Mouse (Mus musculus): Measurements from ENCODE around the gene Ndufb5.
"Not testable (repeated sequence)": the region's sequence is repeated elsewhere in the genome, so short reads cannot be mapped to it uniquely, and the experiment has no call there.

The Ndufb5 gene

DNA sequence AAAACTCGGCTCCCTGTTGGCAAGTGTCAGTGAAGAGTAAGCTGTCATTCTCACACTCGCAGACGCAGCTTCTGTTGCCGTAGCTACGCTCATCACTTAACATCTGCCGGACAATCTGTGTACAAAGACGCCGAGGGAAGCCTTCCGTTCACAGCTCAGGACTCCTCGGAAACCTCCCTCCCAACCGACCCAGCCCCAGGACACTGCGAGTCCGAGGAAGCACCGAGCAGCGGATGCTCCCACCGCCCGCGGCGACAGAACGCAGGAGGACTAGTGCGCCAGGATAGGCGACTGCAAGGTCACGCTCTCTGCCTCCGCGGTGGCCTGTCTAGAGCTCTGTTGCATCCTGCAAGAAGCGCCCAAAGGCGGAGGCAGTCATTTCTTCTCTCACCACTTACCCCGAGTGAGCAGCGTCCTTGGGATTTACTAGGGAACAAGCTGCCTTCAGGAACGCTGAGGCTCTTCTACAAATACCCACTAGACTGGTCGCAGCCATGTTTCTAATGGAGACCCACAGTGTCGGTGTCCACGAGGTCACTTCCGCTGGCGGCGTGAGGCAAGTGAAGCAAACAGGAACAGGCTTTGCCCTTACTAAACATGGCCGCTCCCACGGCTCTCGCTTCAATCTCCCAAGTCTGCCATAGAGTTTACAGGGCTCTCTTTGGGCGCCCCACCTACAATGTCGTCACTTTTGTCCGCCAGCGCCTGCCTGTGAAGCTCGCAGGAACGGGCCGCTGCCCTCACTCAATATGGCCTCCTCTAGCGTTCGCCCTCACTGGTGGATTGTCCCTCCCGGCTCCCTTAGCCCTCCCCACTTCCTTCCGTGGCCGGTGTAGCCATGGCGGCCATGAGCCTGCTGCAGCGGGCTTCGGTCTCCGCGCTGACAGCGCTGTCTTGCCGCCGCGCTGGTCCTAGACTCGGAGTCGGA, at the start of gene Ndufb5:
Ndufb5 (plus strand) TSS at position 747 of the 928 bp plus-strand sequence.
- DNase-seq = peak; percentile 98 to 99

DNA sequence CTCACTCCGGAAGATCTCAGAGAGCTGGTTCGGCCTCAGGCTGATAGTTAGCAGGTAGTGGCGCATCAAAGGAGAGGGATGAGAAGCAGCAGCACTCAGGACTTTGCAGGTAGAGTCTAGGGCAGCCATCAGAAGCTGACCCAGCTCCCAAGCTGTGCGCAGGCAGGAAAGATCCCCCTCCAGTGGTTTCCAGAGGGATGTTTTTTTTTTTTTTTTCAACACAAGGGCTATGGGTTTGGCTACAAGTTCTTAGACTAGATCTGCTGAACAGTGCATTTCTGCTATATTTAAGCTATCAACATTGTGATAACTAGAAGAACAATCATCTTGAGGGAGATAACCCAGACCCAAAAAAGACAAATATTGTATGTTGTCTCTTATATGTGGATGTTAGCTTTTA, 49.6 kb upstream of the Ndufb5 start:
- no peak for DNase-seq

- DNase-seq = no peak
Measured at GRCm38 (mm10) chr3:32689567-32689999, 47.2 kb upstream of the Ndufb5 start.

- no peak for DNase-seq
Measured at GRCm38 (mm10) chr3:32690008-32690407, 46.8 kb upstream of the Ndufb5 start.

DNA sequence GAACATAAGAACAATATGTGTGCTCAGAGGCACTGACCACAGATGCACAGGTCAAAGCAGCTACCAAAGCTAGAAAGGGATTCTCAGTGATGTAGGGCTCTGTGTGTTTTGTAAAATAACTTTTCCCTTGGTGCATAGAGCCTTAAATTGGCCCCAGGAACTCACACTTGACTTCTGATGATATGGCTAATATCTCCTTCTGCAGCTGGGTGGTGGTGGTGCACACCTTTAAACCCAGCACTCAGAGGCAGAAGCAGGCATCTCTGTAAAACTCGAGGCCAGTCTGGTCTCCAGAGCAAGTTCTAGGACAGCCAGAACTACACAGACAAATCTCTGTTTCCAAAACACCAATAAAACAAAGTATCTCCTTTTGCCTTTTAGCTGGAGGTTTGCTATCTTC, 45.9 kb upstream of the Ndufb5 start:
- DNase-seq = no peak

DNA sequence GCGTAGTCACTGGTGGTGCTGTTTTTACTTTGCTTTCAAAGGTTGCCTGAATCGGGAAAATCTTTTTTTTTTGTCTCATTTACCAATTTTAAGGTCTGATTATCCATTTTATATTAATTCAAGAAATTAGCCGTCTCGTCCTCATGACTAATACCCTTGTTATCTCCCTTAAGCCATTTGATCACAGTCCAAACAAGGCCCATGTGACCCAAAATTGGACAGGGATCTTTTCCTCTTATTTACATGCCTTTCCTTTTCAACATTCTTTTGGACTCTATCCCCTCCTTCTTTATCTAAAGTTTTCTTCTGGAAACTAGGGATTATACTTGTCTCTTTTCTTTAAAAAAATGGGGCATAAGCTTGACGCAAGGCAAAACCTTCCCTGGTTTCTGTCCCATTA, 44.9 kb upstream of the Ndufb5 start:
- no peak for DNase-seq

GRCm38 (mm10) chr3:32694211-32694610, 42.6 kb upstream of the Ndufb5 start:
- DNase-seq = no peak

- no peak for DNase-seq
Measured at GRCm38 (mm10) chr3:32694737-32695582, 41.8 kb upstream of the Ndufb5 start.

GRCm38 (mm10) chr3:32695583-32695980, 41.2 kb upstream of the Ndufb5 start:
- no peak for DNase-seq

- DNase-seq = peak; percentile 77 to 82
Measured at GRCm38 (mm10) chr3:32698228-32698863, 38.4 kb upstream of the Ndufb5 start.

- not testable (repeated sequence) for DNase-seq
Measured at GRCm38 (mm10) chr3:32704021-32704420, 32.8 kb upstream of the Ndufb5 start.

DNA sequence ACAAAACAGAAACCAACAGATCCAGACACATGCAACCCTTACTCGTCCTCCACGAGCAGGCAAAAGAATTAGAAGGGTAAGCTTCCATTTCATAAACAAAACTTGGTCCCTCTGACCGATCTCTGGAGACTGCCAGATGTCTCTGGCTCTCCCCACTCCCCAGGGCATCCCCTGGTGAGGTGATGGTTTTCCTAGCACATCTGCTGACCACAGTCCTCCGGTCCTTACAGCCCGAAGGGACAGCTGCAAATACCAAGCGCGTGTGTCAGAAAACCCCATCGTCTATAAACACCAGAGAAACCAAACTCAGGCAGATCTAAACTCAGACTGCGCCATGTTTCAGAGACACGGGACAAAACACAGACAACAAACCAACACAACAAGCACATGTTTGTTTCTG, 32.2 kb upstream of the Ndufb5 start:
- DNase-seq = not testable (repeated sequence)

DNA sequence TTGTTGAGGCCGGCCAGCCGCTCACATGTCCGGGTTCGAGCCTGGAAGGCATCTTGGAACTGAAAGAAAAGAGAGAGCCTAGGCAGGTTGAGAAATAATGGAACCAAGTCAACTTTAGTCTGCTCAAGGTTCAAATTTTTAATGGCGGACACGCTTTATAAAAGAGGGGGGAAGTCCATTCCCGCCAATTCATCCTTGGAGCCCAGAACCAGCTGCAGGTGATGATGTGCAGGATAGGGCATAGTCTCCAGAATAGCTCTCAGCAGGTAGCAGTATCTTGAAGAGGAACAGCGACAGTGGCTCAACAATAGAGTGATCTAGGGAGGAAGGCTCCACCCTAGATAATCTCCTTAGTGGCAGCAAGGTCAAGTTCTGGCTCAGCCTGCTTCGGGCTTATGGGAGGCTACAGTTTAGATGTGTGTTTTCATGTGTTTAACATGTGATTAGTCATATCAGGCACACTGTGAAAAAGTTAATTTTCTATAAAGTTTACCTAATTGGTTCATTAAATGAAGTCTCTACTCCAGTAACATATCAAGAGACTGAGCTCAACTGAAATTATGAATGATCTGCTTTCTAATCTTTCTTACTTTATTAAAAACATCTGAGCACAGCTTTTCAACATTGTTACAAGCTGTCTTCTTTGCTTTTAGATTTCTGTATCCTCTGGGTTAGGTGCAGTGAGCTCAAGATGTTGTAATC, 31.0 kb upstream of the Ndufb5 start, which contains the start of gene Actl6a:
Actl6a (plus strand) TSS at position 652 of the 702 bp plus-strand sequence.
- not testable (repeated sequence) for DNase-seq

DNA sequence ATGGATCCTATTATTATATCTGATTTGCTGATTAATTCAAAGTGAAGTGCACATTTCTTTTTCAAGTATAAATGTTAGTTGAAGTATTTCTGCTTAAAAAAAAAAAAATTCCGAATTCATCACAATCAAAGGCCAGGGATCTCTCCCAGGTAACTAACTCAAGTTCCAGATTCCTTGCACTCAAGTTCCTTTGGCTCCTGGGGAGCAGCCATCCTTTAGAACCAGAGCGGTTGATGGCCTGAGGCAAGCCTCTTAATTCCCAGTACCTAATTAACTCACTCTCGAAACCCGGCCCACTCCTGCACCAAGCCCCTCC, 28.8 kb upstream of the Ndufb5 start:
- DNase-seq = no peak

DNA sequence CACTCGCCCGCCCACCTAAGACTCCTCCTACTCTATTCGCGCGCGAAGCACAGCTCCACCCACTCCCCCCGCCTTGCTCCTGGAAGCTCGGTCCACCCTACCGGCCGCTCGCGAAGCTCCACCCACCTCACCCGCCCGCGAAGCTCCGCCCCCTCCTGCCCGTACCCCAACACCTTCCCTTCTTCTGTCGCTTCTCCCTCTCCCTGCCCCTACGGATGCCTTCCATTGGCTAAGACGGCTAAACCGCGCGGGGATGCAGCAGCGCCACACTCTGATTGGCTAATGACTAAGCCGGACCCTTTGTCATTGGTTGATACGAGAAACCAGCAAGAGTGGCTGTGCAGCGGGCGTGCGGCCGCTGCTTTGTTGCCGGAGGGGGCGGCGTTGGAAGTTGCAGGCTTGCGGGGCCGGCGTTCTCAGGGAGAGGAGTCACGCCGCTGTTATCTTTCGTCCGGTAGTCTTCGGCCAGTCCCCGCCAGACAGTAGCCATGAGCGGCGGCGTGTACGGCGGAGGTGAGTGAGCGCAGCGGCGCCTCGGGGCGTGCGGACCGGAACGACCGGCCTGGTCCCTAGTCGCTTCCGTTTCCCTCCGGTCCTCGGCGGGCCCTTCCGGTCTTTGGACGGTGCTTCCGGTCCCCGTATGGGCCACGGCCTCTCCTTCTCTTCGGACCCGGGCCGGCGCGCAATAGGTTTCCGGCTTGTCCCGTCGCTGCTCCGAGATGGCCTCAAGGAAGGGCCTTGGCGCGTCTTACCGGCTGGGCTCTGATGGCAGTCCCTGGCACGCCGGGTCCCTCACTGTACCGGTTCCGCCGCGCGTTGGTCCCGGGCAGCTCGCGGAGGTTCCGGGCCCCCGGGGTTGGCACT, 28.2 kb upstream of the Ndufb5 start:
- peak; percentile 98 to 99 for DNase-seq

DNA sequence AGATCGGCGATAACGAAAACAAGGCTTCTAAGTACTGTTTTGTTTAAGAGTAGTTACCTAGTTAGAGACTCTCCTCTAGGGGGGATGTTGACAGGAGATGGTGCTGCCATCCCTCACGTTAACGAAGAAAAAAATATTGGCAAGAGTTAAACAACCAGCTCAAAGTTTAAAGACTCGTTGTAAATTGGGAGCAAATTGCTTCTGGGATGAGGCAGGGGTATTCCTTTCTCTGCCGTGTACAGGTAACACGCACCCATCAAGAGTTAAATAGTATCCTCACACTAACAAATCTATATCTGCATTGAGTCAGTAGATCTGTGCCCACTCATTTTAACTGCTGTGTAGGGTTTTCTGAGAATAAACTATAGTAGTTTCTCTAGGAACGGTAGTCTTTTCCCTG, 27.4 kb upstream of the Ndufb5 start:
- no peak for DNase-seq

DNA sequence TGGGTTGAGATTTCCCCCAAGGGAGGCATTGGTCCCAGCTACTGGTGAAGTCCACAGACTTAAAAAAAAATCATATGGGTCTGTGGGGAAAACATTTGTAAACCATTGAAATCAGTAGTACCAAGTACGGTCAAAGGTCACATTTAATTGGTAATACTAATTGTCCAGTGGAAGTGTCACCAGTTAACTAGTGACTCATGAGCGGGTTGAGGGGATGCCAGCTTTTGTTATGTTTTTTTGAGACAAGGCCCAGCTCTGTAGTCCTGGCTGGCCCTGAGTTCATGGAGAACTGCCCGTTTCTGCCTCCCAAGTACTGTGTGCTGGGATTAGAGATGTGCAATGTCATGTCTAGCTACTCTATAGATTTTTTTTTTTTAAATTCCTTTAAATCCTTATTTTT, 23.1 kb upstream of the Ndufb5 start:
- DNase-seq = no peak

- not testable (repeated sequence) for DNase-seq
Measured at GRCm38 (mm10) chr3:32717403-32717802, 19.4 kb upstream of the Ndufb5 start.

DNA sequence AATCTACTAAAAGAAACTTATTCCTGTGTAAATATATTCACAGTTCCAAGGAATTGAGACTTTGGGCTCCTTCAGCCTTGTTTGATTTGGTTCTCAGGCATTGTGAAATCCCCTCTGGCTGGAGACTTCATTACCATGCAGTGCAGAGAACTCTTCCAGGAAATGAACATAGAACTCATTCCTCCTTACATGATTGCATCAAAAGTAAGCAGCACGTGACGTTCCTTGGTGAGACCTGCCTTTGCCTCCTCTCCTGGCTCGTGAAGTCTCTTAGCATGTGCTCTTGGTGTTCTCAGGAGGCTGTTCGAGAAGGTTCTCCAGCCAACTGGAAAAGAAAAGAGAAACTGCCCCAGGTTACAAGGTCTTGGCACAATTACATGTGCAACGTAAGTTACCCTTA, 18.5 kb upstream of the Ndufb5 start:
- DNase-seq = no peak

- no peak for DNase-seq
Measured at GRCm38 (mm10) chr3:32724191-32724590, 12.6 kb upstream of the Ndufb5 start.

DNA sequence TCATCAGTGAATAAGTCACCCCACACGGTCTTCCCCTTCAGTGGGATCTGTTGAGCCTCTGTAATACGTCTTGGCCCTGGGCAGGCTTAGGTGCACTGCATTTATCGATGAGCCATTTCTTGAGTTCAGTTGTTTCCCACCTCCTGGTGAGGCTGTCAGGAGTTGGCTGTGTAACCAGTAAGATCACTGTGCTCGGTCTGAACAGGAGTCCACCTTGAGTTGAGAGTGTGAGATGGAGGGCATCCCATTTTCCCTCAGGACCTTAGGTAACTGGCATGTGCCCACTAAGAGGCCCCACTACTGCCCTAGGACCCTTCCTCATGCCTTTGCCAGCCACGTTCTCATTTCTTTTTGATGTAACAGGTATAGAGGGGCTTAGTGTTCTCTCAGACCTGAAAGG, 10.8 kb upstream of the Ndufb5 start:
- no peak for DNase-seq

DNA sequence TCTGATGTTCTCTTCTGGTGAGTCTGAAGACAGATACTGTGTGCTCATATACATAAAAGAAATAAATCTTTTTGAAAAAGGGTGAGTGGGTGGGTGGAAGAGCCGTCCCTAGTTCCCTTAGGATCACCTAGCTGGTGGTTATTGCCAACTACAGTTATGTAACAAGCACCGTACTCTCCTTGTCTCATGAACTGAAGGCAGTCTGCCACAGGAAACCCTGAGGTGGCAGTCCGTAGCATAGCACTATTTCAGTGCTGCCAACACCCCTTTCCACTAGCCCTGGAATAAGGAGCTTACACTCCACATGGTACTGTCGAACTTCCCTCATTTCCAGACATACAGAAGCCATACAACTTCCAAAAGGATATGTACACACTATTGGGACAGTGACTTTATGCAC, 8.9 kb upstream of the Ndufb5 start:
- DNase-seq = no peak

Data from cerebellum, postnatal 36 days (tissue).